Mouse (Mus musculus) midbrain, embryonic 15.5 days (tissue): Measurements from ENCODE around the gene Ctsz. TPM values are rescaled to one million over a fixed set of nuclear protein-coding genes. Genes with fewer than 3 reads are reported as not detected.
A peak's percentile ranks its signal among the peaks of the same experiment; 100 is the strongest.

Experiments used
- ATAC-seq: fragments of 200-750 bp; cut with Nextera tagmentation; replicated peaks from 2 replicates; pipeline ENCODE4 v1.8.0; 2017; ENCODE audit warnings: moderate TSS enrichment
- H3K27ac ChIP-seq: fragments of 300-500 bp; sonication (generic); 2 replicates; pipeline ENCODE4 v1.5.1; 2015; ENCODE audit warnings: mild to moderate bottlenecking, inconsistent platforms
- H3K27me3 ChIP-seq: fragments of 300-500 bp; sonication (generic); replicated peaks from 2 replicates; pipeline ENCODE4 v1.6.1; 2015; ENCODE audit warnings: inconsistent platforms
- H3K36me3 ChIP-seq: fragments of 300-500 bp; sonication (generic); replicated peaks from 2 replicates; pipeline ENCODE4 v1.6.1; 2015; ENCODE audit warnings: inconsistent platforms
- H3K4me1 ChIP-seq: fragments of 300-500 bp; sonication (generic); 2 replicates; pipeline ENCODE4 v1.6.1; 2015; ENCODE audit warnings: inconsistent platforms
- H3K4me2 ChIP-seq: fragments of 300-500 bp; sonication (generic); 2 replicates; pipeline ENCODE4 v1.6.1; 2015; ENCODE audit warnings: inconsistent platforms, mild to moderate bottlenecking, moderate library complexity
- H3K4me3 ChIP-seq: fragments of 300-500 bp; sonication (generic); 2 replicates; pipeline ENCODE4 v1.5.1; 2015; ENCODE audit warnings: mild to moderate bottlenecking, inconsistent platforms
- H3K9ac ChIP-seq: fragments of 300-500 bp; sonication (generic); 2 replicates; pipeline ENCODE4 v1.6.1; 2015; ENCODE audit warnings: mild to moderate bottlenecking, inconsistent platforms
- H3K9me3 ChIP-seq: fragments of 300-500 bp; sonication (generic); 2 replicates; pipeline ENCODE4 v1.6.1; 2016; ENCODE audit warnings: inconsistent platforms
- WGBS: fragments of 180-500 bp; shearing (Covaris S2); methylation state at CpG from one replicate; pipeline ENCODE4 v1.1.7; 2015; ENCODE audit warnings: mixed read lengths; 5-methylcytosine and 5-hydroxymethylcytosine counted together
- polyA plus RNA-seq: library from polyadenylated mRNA; unstranded; fragments of >200 nt; fragmentation: Nextera tagmentation; extraction: Ambion mirVana; gene quantifications from 2 replicates; pipeline ENCODE4 v1.2.1, GENCODE M21; 2015

Gene Ctsz
- 63.8 and 79.7 TPM in 2 replicates for polyA plus RNA-seq

DNA sequence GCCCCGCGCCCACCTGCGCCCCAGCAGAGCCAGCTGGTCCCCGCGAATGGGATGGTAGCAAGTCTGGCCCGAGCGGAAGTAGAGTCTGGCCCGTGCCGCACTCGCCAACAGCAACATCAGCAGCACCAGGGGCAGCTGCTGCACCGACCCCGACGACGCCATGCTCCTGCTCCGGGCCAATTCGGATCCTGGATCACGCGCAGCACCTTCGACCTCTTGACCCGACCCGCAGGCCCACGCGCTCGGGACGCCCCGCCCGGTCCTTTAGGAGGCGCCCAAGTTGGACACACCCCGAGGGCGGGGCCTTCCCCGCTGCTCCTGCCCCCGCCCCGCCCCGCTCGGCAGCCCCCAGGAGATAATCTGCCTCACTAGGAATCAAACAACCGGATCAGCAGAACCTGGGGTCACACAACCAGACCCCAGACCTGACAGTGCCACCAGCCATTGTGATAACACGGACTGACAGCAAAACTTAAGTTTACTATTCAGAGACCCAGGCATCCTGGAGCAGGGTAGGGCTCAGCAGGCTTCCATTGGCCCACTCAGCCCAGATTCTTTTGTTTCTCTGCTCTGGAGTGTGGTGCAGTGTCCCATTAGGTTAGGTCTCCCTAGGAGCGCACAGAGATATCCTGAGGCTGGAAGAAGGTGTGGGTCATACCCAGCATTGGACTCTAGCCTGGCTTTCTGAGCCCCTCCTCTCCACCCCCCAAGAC lies at the start of gene Ctsz:
Gene Ctsz, minus strand, starts transcription at position 303 of the 713 bp plus-strand sequence.
- H3K9ac ChIP-seq = peak within 1 kb of the TSS; percentile 47
- H3K4me3 ChIP-seq = peak within 1 kb of the TSS; percentile 48
- no peaks in the 10 kb centered on the region for H3K36me3 ChIP-seq
- ATAC-seq = peak; percentile 73
- no peak within 1 kb of the TSS for H3K27ac ChIP-seq
- WGBS = under 1% methylated on average over 38 of the region's 38 CpGs
- H3K4me2 ChIP-seq = peak within 1 kb of the TSS; percentile 83
- H3K4me1 ChIP-seq = peaks cover 21% of the 10 kb centered on the region
- H3K9me3 ChIP-seq = no peaks in the 10 kb centered on the region
- no peaks in the 10 kb centered on the region for H3K27me3 ChIP-seq

DNA sequence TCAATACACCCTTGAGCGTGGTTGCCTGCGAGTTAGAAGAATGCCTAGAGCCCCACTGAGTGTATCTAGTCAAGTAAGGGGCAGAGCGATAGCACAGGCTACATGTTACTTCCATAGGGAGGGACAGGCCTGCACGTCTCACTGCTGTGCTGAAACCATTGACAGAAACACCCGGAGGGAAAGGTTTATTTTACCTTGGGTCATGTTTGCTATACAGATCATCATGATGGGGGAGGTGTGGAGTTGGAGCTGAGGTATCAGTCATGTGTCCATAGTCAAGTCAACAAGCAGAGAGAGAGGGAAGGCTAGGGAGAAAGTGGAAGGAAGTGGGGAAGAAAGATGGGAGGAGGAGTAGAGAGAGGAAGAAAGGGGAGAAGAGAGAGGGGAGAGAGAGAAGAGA lies 48.2 kb upstream of the Ctsz start:
- Histone ChIP-seq H3K9ac (no peak overlapping the region), H3K27ac (no peak overlapping the region), H3K4me3 (no peak overlapping the region), H3K4me2 (no peak overlapping the region), H3K36me3 (no peaks in the 10 kb centered on the region), H3K9me3 (no peaks in the 10 kb centered on the region), H3K27me3 (no peaks in the 10 kb centered on the region), H3K4me1 (no peaks in the 10 kb centered on the region)
- no peak for ATAC-seq
- 88% methylated on average over 5 of the region's 5 CpGs for whole genome bisulfite sequencing

DNA sequence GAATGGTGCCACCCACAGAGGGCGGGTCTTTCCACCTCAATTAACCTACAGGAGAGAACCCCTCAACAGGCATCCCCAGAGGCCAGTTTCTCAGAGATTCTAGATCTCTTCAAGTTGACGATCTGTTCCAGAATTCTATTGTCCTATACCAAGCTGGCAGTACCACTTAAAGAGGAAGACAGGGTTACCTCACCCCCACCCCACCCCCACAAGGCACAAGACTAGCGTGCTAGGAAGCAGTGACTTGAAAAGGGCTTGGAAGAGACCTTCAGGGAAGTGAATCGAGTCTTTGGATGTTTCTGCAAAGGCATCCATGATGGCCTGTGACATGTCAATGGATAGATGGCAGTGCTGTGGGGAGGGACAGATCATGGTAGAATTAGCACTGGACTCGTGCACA lies 39.9 kb upstream of the Ctsz start:
- 75% methylated on average over 5 of the region's 5 CpGs for WGBS
- Histone ChIP-seq H3K27me3 (no peaks in the 10 kb centered on the region), H3K4me1 (no peaks in the 10 kb centered on the region), H3K4me3 (no peak overlapping the region), H3K27ac (no peak overlapping the region), H3K9ac (no peak overlapping the region), H3K9me3 (no peaks in the 10 kb centered on the region), H3K36me3 (no peaks in the 10 kb centered on the region), H3K4me2 (no peak overlapping the region)
- ATAC-seq = no peak

DNA sequence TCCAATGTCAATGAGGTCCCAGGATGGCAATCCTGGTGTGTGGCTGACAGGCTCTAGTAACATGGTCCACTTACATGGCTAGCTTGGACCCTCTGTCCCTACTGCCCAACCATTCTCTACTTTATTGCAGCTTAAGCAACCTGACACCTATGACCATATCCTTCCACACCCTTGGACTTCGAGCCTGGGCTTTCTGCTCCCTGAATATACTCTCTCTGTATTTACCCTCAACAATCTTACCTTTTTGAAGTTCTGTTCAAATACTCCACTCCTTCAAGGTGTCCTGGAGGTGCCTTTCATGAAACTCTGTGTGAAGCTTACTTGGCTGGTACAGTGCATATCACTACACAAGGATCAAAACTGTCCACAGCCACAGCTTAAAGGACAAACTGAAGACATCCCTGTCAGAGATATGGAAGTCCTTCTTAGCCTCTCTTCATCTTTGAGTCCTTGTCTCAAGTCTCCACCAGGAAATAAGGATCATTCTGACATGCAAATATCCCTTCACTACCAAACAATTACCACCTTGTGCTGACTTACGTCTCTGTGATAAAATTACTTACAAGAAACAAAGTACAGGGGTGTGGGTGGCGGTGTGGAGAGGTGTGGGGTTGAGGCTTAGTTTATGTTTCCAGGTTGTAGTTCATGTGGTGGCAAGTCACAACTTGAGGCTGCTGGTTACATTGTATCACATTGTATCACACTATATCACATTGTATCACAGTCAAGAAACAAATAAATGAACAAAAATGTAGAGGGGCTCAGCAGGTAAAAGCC lies 38.9 kb upstream of the Ctsz start:
- H3K4me2 ChIP-seq = no peak overlapping the region
- no peaks in the 10 kb centered on the region for H3K36me3 ChIP-seq
- H3K4me3 ChIP-seq = no peak overlapping the region
- H3K27ac ChIP-seq = no peak overlapping the region
- ATAC-seq = no peak
- peaks cover 4% of the 10 kb centered on the region for H3K4me1 ChIP-seq
- no peaks in the 10 kb centered on the region for H3K27me3 ChIP-seq
- no peak overlapping the region for H3K9ac ChIP-seq
- no peaks in the 10 kb centered on the region for H3K9me3 ChIP-seq
- 87% methylated on average over 3 of the region's 3 CpGs for WGBS

DNA sequence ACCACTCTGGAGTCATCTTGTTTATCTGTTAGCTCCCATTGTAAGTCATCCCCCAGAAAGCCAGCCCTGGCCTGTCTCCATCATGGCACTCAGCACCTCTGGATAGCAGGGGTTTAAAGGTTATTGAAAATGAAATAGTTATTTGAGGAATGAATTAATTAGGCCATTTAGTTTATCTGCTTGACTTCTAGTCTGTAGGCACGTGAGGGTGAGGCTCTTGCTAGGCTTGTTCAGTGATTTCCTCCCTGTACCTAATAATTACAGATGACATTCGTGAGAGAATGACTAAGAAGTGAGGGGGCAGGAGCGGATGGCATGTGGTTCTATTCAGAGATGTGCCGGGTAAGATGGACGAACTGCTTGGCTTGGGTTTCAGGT lies 34.7 kb upstream of the Ctsz start:
- Histone ChIP-seq H3K9me3 (no peaks in the 10 kb centered on the region), H3K4me2 (peak overlapping the region; percentile 82), H3K36me3 (no peaks in the 10 kb centered on the region), H3K27ac (no peak overlapping the region), H3K9ac (peak overlapping the region; percentile 46; the same call in 1 of the 2 replicates), H3K27me3 (no peaks in the 10 kb centered on the region), H3K4me1 (peaks cover 12% of the 10 kb centered on the region), H3K4me3 (peak overlapping the region; percentile 81)
- no peak for ATAC-seq
- 85% methylated on average over 5 of the region's 5 CpGs for WGBS

DNA sequence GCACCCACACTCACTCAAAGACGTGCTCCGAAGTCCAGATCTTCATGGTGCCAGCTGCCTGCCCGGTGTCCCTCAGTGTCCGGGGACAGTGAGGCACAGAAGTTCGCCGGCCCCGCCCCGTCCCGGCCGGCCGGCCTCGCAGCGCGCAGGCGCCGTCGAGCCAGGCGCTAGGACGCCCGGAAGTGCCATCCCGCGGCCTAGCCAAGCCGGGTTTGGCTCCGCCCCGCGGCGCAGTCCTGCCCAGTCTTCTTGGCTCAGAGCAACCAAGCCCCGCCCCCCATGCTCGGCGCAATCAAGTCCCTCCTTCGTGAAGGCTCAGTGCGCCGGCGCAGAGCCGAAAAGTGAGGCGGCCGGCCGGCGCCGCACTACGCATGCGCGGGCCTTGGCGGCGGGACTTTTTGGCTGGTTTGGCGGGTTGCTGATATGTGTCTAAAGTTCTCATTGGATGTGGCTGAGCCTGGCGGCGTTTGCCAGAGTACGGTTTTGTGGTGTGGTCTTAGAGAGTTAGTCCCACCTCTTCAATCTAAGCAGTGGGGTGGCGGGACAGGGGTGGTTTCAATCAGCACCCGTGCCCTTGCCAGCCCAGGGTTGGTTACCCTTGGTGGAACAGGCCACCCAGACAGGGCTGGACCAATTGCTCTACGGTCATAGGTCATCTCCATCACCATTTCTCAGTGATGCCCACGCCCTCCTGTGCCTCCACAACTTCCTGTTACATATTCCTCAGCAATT lies 34.1 kb upstream of the Ctsz start, which contains the start of gene Prelid3b:
Gene Prelid3b, minus strand, starts transcription at position 264 of the 732 bp plus-strand sequence.
- Histone ChIP-seq H3K9me3 (no peaks in the 10 kb centered on the region), H3K27me3 (no peaks in the 10 kb centered on the region), H3K4me2 (peak within 1 kb of the TSS; percentile 82), H3K9ac (peak within 1 kb of the TSS; percentile 68), H3K27ac (peak within 1 kb of the TSS; percentile 42; the same call in 1 of the 2 replicates), H3K36me3 (no peaks in the 10 kb centered on the region), H3K4me3 (peak within 1 kb of the TSS; percentile 81), H3K4me1 (peaks cover 12% of the 10 kb centered on the region)
- under 1% methylated on average over 52 of the region's 53 CpGs for WGBS
- peak; percentile 99 for ATAC-seq

DNA sequence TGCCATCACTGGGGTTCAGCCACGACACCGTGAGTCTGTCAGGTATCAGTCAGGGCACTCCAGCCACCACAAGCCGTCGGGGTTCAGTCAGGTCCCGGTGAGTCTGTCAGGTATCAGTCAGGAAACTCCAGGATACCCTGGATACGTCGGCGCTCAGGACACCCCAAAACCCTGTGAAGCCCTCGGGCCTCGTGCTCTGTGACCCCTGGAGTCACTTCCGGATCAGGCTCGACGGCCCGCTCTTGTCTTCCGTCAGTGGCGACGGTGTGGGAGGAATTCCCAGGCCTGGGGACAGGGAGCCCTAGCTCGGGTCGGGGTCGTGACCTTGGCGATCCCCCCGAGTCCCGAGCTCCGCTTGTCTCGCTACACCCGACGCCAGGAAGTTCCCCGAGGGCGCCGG lies 33.6 kb upstream of the Ctsz start:
- peaks cover 12% of the 10 kb centered on the region for H3K4me1 ChIP-seq
- peak overlapping the region; percentile 68 for H3K9ac ChIP-seq
- 7% methylated on average over 30 of the region's 30 CpGs for WGBS
- no peaks in the 10 kb centered on the region for H3K36me3 ChIP-seq
- ATAC-seq = peak; percentile 55
- no peaks in the 10 kb centered on the region for H3K27me3 ChIP-seq
- peak overlapping the region; percentile 81 for H3K4me3 ChIP-seq
- peak overlapping the region; percentile 42; the same call in 1 of the 2 replicates for H3K27ac ChIP-seq
- H3K9me3 ChIP-seq = no peaks in the 10 kb centered on the region
- peak overlapping the region; percentile 82 for H3K4me2 ChIP-seq

DNA sequence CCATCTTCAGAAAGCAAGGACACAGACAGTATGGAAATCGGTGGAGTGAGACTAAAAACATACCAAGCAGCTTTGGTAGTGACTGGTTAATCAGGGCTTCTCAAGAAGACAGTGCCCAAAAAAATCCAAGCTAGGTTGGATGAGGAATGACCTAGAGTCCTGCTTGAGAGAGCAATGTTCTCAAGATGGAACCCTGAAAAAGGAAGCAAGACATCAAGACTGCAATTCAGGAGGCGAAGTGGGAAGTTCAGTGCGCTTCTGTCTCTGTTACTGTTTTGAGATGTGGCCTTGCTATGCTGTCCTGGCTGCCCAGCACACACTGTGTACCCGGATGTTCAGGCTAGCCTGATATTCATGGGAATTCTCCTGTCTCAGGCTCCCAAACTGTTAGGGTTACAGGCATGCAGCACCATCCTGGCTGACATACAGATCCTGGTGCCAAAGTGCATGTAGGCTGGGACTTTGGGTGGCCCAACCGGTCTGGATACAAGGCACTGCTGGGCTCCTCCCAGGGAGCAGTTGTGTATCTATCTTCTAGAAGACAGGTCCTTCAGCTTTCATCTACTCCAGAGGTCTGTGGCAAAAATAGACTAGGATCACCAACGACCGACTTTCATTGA lies 32.1 kb upstream of the Ctsz start:
- ATAC-seq = no peak
- Histone ChIP-seq H3K4me3 (no peak overlapping the region), H3K4me1 (peaks cover 12% of the 10 kb centered on the region), H3K36me3 (peaks cover 6% of the 10 kb centered on the region; the same call in 1 of the 2 replicates), H3K4me2 (no peak overlapping the region), H3K27ac (no peak overlapping the region), H3K27me3 (no peaks in the 10 kb centered on the region), H3K9ac (no peak overlapping the region), H3K9me3 (no peaks in the 10 kb centered on the region)
- WGBS = 94% methylated on average over 7 of the region's 7 CpGs

DNA sequence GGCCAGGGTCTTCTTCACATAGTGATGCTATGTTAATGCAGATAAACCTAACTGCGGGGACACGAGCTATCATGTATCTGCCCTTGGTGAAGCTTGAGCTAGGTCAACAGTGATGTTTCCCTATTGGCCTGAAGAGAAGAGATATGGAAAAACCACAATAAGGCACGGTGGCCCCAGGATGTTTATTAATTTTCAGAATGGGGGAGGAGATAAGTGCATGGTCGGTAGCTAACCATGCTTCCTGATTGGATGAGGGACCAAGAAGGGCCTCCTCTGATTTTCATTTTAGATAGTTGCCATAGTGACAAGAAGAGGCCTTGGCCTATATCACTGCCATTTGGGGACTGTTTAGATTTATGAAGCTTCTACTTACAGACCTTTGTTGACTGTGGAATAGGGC lies 31.5 kb upstream of the Ctsz start:
- peaks cover 6% of the 10 kb centered on the region; the same call in 1 of the 2 replicates for H3K36me3 ChIP-seq
- ATAC-seq = no peak
- H3K27ac ChIP-seq = no peak overlapping the region
- H3K4me1 ChIP-seq = peaks cover 12% of the 10 kb centered on the region
- no peak overlapping the region for H3K4me3 ChIP-seq
- H3K9ac ChIP-seq = no peak overlapping the region
- H3K27me3 ChIP-seq = no peaks in the 10 kb centered on the region
- no peaks in the 10 kb centered on the region for H3K9me3 ChIP-seq
- no peak overlapping the region for H3K4me2 ChIP-seq
- 84% methylated on average over 4 of the region's 4 CpGs for WGBS

DNA sequence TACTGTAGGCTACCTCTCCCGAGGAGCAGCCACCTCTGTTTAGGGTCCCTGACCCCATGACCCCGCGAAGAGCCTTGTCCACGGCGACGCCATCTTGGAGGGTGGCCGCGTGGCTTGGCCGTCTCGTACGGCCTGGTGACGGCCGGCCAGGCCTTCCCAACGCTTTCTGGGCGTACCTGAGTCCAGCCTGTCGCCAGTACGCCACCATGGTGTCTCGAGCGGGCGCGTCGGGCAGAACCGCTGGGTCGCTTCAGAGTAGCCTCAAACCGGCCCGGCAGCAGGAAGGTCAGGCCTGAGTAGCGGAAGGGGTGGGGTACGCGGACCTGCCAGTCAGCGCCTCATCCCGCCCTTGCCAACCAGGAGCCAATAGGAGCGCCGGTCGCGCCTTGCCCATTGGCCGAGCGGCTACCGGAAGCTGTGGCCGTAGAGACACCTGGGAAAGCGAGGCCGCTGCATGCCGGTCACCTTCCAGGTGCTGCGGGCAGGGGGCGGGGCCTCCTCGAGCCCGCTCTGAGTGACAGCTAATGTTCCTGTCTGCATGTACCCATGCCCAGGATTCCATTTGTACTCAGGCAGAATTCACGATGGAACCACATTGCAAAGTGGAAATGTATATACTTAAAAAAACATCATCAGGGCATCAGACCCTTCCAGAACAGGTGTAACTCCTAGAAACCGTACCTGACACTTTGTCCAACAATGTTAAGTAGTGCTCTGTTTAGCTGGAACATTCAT lies 25.1 kb upstream of the Ctsz start, which contains the start of gene Atp5e:
Gene Atp5e, minus strand, starts transcription at position 317 of the 735 bp plus-strand sequence.
- peak within 1 kb of the TSS; percentile 88 for H3K9ac ChIP-seq
- peak within 1 kb of the TSS; percentile 73 for H3K4me2 ChIP-seq
- no peaks in the 10 kb centered on the region for H3K27me3 ChIP-seq
- H3K27ac ChIP-seq = peak within 1 kb of the TSS; percentile 76
- peak within 1 kb of the TSS; percentile 78 for H3K4me3 ChIP-seq
- 3% methylated on average over 48 of the region's 48 CpGs for WGBS
- no peaks in the 10 kb centered on the region for H3K9me3 ChIP-seq
- peaks cover 26% of the 10 kb centered on the region for H3K36me3 ChIP-seq
- ATAC-seq = peak; percentile 100
- H3K4me1 ChIP-seq = peaks cover 13% of the 10 kb centered on the region

DNA sequence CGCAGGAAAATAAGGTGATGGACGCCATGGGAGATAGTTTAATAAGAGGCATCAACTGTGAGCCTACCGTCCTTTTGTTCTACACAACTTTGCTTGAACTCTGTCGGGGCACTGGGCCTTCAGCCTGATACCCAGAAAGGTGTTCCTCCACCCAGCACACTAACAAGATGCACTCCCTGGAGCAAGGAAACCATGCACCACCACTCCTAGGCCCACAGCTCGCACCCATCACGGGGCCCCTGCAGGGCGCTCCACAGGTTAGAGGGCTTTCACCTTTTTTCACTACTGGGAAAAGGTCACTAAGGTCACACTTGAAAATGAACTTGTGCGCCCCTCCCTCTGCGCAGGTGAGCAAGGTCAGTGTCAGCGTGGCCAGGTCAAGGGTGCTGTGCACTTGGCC lies 24.5 kb upstream of the Ctsz start:
- H3K27ac ChIP-seq = peak overlapping the region; percentile 76; the same call in 1 of the 2 replicates
- ATAC-seq = peak; percentile 48
- no peaks in the 10 kb centered on the region for H3K9me3 ChIP-seq
- peaks cover 26% of the 10 kb centered on the region for H3K36me3 ChIP-seq
- peak overlapping the region; percentile 73 for H3K4me2 ChIP-seq
- H3K4me1 ChIP-seq = peaks cover 13% of the 10 kb centered on the region
- H3K4me3 ChIP-seq = peak overlapping the region; percentile 78
- 41% methylated on average over 10 of the region's 10 CpGs for WGBS
- peak overlapping the region; percentile 88 for H3K9ac ChIP-seq
- H3K27me3 ChIP-seq = no peaks in the 10 kb centered on the region
